Mouse (Mus musculus): Measurements from ENCODE around the gene Ubash3b. TPM values are rescaled to one million over a fixed set of nuclear protein-coding genes. Genes with fewer than 3 reads are reported as not detected.
A peak's percentile ranks its signal among the peaks of the same experiment; 100 is the strongest.

The Ubash3b gene
- polyA plus RNA-seq, 1 experiment from 2014 or later: 27.6 TPM

DNA sequence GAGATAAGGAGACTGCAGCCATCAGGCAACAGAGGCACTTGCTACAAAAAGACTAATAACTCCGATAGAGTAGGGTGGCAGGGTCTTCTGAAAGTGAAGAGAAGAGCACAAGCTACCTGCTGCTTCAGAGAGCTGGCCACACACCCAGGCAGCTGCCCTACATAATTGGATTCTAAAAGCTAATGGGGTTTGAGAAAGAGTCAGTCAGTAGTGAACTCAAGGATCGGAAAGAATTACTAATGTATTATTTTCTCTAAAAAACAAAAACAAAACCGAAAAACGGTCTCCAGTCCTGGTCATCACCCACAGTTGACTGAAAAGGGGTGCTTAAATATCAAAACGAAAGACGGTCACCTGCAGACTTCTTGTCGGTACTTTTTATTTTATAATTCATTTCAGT lies 51.7 kb downstream of the Ubash3b start:
- Histone ChIP-seq H3K4me1 (replicated peaks; ENCODE audit: control insufficient read depth, insufficient read depth, low read length) (peaks cover 13% of the 10 kb centered on the region; the same call in 1 of the 2 replicates), H3K9ac (no peak overlapping the region), H3K36me3 (replicated peaks; ENCODE audit: control insufficient read depth, insufficient read depth) (no peaks in the 10 kb centered on the region), H3K4me3 (replicated peaks; ENCODE audit: low read length) (no peak overlapping the region), H3K27ac (no peak overlapping the region), H3K4me2 (replicated peaks) (no peak overlapping the region), H3K9me3 (ENCODE audit: control insufficient read depth, low read length) (no peaks in the 10 kb centered on the region), H3K27me3 (ENCODE audit: control insufficient read depth, insufficient read depth, low read length) (no peaks in the 10 kb centered on the region)
- WGBS: 92% methylated on average over 7 of the region's 7 CpGs
- DNase-seq (ENCODE audit: low spot score) (no peak), ATAC-seq (ENCODE audit: low FRiP score) (no peak)

DNA sequence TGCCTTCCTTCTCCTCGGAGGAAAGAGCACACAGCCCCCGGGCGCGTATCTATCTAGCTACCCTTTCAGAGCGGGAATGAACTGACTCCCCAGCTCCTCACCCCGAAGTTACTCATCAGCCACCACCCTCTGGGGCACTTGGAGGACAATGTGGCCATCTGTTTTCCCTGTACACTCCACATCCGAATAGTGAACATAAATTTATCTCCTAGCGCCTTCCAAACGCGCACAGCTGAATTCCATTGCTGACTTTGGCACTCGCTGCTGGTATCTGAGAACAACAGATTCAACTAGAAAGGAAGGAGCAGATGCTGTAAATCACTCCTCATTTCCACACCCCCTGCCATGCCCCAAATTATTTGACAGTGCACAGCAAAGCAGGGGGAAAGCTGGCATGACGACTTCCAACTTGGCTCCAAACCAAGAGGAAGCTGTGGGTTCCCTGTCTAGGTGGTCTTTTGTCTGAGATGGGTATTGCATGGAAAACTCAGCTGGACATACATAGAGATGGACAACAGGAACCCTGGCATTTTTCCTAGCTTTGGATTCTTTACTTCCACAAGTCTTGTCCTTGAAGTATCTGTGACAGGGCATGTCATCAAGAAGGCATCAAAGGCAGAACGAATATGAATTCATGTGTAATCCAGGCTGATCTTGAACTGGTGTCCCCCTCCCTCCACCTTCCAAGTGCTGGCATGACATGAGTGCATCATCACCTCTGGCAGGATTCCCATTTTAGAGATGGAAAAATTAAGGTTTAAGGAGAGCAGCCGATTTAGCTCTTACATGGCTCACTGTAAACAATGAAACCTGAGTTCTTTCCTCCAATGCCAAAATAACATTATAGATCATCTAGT lies 52.9 kb downstream of the Ubash3b start:
- H3K27me3 ChIP-seq (ENCODE audit: control insufficient read depth, insufficient read depth, low read length): no peaks in the 10 kb centered on the region
- H3K9ac ChIP-seq: no peak overlapping the region
- peaks cover 13% of the 10 kb centered on the region; the same call in 1 of the 2 replicates for H3K4me1 ChIP-seq (replicated peaks; ENCODE audit: control insufficient read depth, insufficient read depth, low read length)
- H3K9me3 ChIP-seq (ENCODE audit: control insufficient read depth, low read length): no peaks in the 10 kb centered on the region
- peak; percentile 53 for DNase-seq (ENCODE audit: low spot score)
- WGBS: 55% methylated on average over 14 of the region's 14 CpGs
- H3K36me3 ChIP-seq (replicated peaks; ENCODE audit: control insufficient read depth, insufficient read depth): no peaks in the 10 kb centered on the region
- 0 out of 2 replicates have a peak overlapping the region, but pooled peaks have one; percentile 14 for H3K4me2 ChIP-seq (replicated peaks)
- no peak overlapping the region for H3K4me3 ChIP-seq (replicated peaks; ENCODE audit: low read length)
- peak overlapping the region; percentile 58; the same call in 1 of the 2 replicates for H3K27ac ChIP-seq
- ATAC-seq (ENCODE audit: low FRiP score): peak; percentile 53; the same call in 1 of the 2 replicates

DNA sequence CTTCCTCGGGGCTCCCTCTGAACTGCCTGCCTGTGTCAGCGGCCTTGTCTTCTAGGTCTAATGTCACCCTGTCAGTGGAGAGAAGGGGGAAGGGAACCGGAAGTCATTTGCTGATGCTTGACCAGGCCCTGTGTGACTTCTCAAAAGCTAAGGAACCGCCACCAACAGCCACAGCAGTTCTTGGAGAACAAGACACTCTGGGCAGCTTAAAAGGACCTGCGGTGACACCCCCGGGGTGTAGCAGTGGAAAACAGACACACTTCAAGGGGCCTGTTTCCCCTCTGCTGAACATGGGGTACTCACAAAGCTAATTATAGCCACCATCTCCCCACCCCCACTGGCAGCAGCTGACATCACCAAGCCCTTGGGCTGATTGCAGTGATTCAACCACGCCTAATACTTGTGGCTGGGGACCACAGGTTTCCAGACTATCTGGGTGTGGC lies 56.3 kb downstream of the Ubash3b start:
- no peak overlapping the region for H3K9ac ChIP-seq
- no peaks in the 10 kb centered on the region for H3K27me3 ChIP-seq (ENCODE audit: control insufficient read depth, insufficient read depth, low read length)
- no peak for ATAC-seq (ENCODE audit: low FRiP score)
- DNase-seq (ENCODE audit: low spot score): no peak
- no peak overlapping the region for H3K4me2 ChIP-seq (replicated peaks)
- 57% methylated on average over 7 of the region's 7 CpGs for WGBS
- H3K9me3 ChIP-seq (ENCODE audit: control insufficient read depth, low read length): no peaks in the 10 kb centered on the region
- H3K4me3 ChIP-seq (replicated peaks; ENCODE audit: low read length): no peak overlapping the region
- no peak overlapping the region for H3K27ac ChIP-seq
- H3K4me1 ChIP-seq (replicated peaks; ENCODE audit: control insufficient read depth, insufficient read depth, low read length): peaks cover 13% of the 10 kb centered on the region; the same call in 1 of the 2 replicates
- no peaks in the 10 kb centered on the region for H3K36me3 ChIP-seq (replicated peaks; ENCODE audit: control insufficient read depth, insufficient read depth)

DNA sequence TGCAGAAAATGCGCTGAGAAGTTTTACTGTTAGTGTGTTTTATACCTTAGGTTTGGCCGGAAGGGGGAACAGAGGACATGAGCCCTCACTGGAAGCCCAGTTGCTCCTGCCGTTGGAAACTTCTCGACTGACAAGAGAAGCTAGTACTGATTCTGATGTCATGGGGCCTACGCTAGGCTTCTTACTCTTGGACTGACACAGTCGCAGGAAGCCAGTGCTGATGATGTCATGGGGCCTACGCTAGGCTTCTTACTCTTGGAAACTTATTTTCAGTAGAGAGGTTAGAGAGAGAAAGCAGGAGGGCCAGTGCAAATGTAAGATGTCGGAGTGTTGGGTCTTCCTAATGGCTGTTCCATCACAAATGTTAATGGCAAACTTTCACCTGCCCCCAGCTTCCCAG lies 57.8 kb downstream of the Ubash3b start:
- Histone ChIP-seq H3K4me2 (replicated peaks) (no peak overlapping the region), H3K9me3 (ENCODE audit: control insufficient read depth, low read length) (no peaks in the 10 kb centered on the region), H3K27ac (no peak overlapping the region), H3K4me1 (replicated peaks; ENCODE audit: control insufficient read depth, insufficient read depth, low read length) (peaks cover 12% of the 10 kb centered on the region; the same call in 1 of the 2 replicates), H3K4me3 (replicated peaks; ENCODE audit: low read length) (no peak overlapping the region), H3K9ac (no peak overlapping the region), H3K36me3 (replicated peaks; ENCODE audit: control insufficient read depth, insufficient read depth) (no peaks in the 10 kb centered on the region), H3K27me3 (ENCODE audit: control insufficient read depth, insufficient read depth, low read length) (no peaks in the 10 kb centered on the region)
- no peak for DNase-seq (ENCODE audit: low spot score)
- whole genome bisulfite sequencing: 94% methylated on average over 8 of the region's 8 CpGs
- ATAC-seq (ENCODE audit: low FRiP score): no peak

DNA sequence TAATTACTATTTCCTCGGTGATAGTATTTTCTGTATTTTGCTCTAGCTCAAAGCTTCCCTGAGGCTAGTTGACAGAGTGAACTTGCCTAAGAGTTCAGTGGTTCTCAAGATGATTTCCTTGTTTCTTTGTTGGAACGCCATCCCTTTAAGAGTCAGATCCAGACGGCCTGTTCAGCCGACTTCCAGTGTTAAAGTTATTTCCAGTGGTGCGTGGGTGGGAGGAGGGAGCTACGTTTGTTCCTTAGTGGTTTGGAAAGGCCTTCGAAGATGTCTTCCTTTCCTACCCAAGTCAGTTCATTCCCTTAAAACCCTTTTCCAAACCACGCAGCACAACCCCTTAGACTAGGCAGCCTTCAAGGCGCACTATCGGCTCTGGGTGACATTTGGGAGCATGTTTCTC lies 58.9 kb downstream of the Ubash3b start:
- Histone ChIP-seq H3K27me3 (ENCODE audit: control insufficient read depth, insufficient read depth, low read length) (no peaks in the 10 kb centered on the region), H3K36me3 (replicated peaks; ENCODE audit: control insufficient read depth, insufficient read depth) (no peaks in the 10 kb centered on the region), H3K9ac (no peak overlapping the region), H3K4me3 (replicated peaks; ENCODE audit: low read length) (no peak overlapping the region), H3K4me1 (replicated peaks; ENCODE audit: control insufficient read depth, insufficient read depth, low read length) (0 out of 2 replicates have a peak, but pooled peaks cover 4% of the 10 kb centered on the region), H3K4me2 (replicated peaks) (no peak overlapping the region), H3K9me3 (ENCODE audit: control insufficient read depth, low read length) (no peaks in the 10 kb centered on the region), H3K27ac (no peak overlapping the region)
- ATAC-seq (ENCODE audit: low FRiP score) (no peak), DNase-seq (ENCODE audit: low spot score) (no peak)
- 85% methylated on average over 10 of the region's 10 CpGs for WGBS

DNA sequence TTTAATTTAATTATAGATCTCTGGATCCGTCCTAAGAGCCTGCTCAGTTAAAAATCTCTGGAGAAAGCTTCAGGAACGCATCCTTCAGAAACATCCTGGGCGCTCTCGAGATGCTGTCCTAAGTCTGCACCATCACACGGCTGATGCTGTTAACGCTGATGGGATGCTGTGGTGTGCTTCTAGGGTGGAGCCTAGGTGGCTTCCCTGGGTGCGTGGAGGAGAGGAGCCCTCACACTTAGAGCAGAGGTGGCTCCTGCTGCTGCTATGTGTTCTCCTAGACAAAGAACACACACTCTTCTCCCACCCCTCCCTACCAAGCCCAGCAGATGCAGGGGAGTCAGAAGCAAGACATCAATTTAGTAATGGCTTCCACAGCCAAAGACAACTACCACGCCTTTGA lies 61.6 kb downstream of the Ubash3b start:
- WGBS: 75% methylated on average over 8 of the region's 8 CpGs
- Histone ChIP-seq H3K9ac (no peak overlapping the region), H3K4me3 (replicated peaks; ENCODE audit: low read length) (no peak overlapping the region), H3K4me1 (replicated peaks; ENCODE audit: control insufficient read depth, insufficient read depth, low read length) (no peaks in the 10 kb centered on the region), H3K4me2 (replicated peaks) (no peak overlapping the region), H3K27me3 (ENCODE audit: control insufficient read depth, insufficient read depth, low read length) (no peaks in the 10 kb centered on the region), H3K9me3 (ENCODE audit: control insufficient read depth, low read length) (no peaks in the 10 kb centered on the region), H3K36me3 (replicated peaks; ENCODE audit: control insufficient read depth, insufficient read depth) (no peaks in the 10 kb centered on the region), H3K27ac (0 out of 2 replicates have a peak overlapping the region, but pooled peaks have one; percentile 45)
- DNase-seq (ENCODE audit: low spot score) (no peak), ATAC-seq (ENCODE audit: low FRiP score) (no peak)

DNA sequence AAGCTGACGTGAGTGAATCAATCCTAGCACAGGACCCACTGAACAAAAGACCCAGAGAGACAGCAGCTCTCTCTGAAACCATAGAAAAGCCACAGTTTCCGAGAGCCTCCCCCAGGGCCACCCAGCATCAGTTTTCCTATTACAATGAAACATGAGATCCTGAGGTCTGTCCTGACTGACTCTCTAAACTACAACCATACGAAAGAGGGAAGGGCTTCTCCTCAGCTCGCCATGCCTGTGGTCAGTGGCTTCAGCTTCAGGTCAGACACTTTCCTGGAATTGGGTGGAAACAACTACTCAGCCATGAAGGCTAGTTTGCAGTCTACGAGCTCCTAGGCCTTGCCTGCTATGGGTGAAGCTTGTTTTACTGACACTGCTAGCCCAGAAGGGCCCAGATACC lies 62.4 kb downstream of the Ubash3b start:
- Histone ChIP-seq H3K36me3 (replicated peaks; ENCODE audit: control insufficient read depth, insufficient read depth) (no peaks in the 10 kb centered on the region), H3K27me3 (ENCODE audit: control insufficient read depth, insufficient read depth, low read length) (no peaks in the 10 kb centered on the region), H3K9ac (no peak overlapping the region), H3K4me3 (replicated peaks; ENCODE audit: low read length) (no peak overlapping the region), H3K27ac (no peak overlapping the region), H3K9me3 (ENCODE audit: control insufficient read depth, low read length) (no peaks in the 10 kb centered on the region), H3K4me1 (replicated peaks; ENCODE audit: control insufficient read depth, insufficient read depth, low read length) (no peaks in the 10 kb centered on the region), H3K4me2 (replicated peaks) (no peak overlapping the region)
- WGBS: 66% methylated on average over 5 of the region's 5 CpGs
- ATAC-seq (ENCODE audit: low FRiP score): no peak
- no peak for DNase-seq (ENCODE audit: low spot score)

DNA sequence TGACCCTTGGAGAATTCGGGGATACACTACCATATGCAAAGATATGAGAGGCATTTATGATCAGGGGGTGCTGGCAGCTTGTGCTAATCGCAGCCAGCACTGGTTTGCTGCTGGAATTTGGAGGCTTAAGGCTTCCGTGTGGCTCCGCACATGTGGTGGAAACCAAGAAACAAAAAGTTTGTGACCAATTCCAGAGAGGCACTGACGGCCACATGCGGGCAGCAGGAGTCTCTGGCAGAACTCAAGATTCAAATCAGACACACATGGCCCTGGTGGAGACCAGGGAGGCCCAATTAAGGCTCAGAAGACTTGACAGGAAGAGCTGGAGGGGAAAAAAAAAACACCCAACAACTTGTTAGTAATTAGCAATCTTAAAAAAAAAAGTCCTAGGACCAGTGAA lies 63.4 kb downstream of the Ubash3b start:
- WGBS: 93% methylated on average over 6 of the region's 6 CpGs
- H3K9me3 ChIP-seq (ENCODE audit: control insufficient read depth, low read length): no peaks in the 10 kb centered on the region
- H3K4me2 ChIP-seq (replicated peaks): no peak overlapping the region
- H3K4me3 ChIP-seq (replicated peaks; ENCODE audit: low read length): no peak overlapping the region
- no peaks in the 10 kb centered on the region for H3K27me3 ChIP-seq (ENCODE audit: control insufficient read depth, insufficient read depth, low read length)
- DNase-seq (ENCODE audit: low spot score) (no peak), ATAC-seq (ENCODE audit: low FRiP score) (no peak)
- H3K36me3 ChIP-seq (replicated peaks; ENCODE audit: control insufficient read depth, insufficient read depth): no peaks in the 10 kb centered on the region
- H3K27ac ChIP-seq: no peak overlapping the region
- H3K4me1 ChIP-seq (replicated peaks; ENCODE audit: control insufficient read depth, insufficient read depth, low read length): no peaks in the 10 kb centered on the region
- no peak overlapping the region for H3K9ac ChIP-seq

DNA sequence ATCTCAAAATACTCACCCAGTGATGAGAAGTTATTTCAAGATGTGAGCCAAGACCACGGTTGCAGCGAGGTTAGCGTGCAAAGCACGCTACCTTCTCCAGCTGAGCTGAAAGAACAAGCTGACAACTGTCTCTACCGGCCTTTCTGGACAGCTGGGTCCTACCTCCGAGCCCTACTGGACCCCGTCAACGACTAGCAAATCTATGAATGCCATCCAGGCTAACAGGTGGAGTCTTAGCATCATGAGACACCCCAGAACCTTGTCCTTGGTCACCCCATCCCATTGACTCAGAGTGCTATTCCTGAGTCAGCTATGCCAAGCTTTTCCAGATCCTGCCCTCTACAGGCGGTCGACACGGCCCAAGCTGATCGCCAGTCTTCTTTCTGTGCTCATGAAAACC lies 69.5 kb downstream of the Ubash3b start:
- Histone ChIP-seq H3K4me2 (replicated peaks) (no peak overlapping the region), H3K4me1 (replicated peaks; ENCODE audit: control insufficient read depth, insufficient read depth, low read length) (no peaks in the 10 kb centered on the region), H3K27ac (no peak overlapping the region), H3K36me3 (replicated peaks; ENCODE audit: control insufficient read depth, insufficient read depth) (no peaks in the 10 kb centered on the region), H3K9me3 (ENCODE audit: control insufficient read depth, low read length) (no peaks in the 10 kb centered on the region), H3K9ac (no peak overlapping the region), H3K27me3 (ENCODE audit: control insufficient read depth, insufficient read depth, low read length) (no peaks in the 10 kb centered on the region), H3K4me3 (replicated peaks; ENCODE audit: low read length) (no peak overlapping the region)
- WGBS: 94% methylated on average over 12 of the region's 12 CpGs
- DNase-seq (ENCODE audit: low spot score) (no peak), ATAC-seq (ENCODE audit: low FRiP score) (no peak)

Measured in hindbrain, embryonic 14.5 days (tissue).